Mouse (Mus musculus): ENCODE measurements at regions not wholly inside any gene's neighbourhood (a gene's known extent, or its start where the extent isn't known, plus 50 kb on each side); places are given as distances from the start of the nearest gene placed in this dataset.

GRCm38 (mm10) chr17:94424811-94425210 lies 325.0 kb downstream of the Mettl4 start:
- DNase-seq, result no peak

DNA sequence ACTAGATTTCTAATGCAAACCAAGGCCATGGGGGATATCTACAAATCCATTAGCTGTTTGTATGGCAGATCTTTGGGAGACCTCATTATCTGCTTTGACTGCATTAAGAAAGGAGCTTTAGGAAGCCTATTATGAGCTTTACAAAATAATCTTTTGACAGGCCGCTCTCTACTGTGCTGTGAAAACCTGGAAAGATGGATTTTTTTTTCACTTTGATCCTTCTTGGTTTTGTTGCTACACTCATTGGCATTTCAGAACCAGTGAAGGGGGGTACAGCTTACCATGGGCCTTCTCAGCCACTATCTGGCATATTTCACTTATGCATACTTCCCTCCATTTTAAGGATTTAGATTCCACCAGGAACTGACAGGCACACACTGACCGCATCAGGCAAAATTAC lies 366.8 kb downstream of the Mettl4 start:
- DNase-seq, result no peak

DNA sequence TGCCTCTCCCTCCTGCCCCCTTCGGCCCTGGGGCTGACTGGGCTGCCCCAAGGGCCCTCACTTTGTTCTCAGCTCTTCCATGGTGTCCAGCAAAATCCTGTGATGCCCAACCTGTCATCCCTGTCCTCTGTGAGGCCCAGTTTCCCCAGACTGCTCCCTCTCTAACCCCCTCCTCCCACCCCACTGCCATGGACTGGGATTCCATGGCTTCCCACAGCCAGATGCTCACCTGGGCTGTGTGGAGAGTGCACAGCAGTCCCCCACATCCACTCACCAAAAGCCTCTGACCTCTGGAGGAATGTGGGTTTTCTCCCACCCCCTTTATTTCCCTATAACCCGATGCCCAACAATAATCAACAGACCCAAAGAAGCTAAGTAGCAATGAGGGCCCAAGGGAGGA lies 414.1 kb downstream of the Mettl4 start:
- no peak for DNase-seq

DNA sequence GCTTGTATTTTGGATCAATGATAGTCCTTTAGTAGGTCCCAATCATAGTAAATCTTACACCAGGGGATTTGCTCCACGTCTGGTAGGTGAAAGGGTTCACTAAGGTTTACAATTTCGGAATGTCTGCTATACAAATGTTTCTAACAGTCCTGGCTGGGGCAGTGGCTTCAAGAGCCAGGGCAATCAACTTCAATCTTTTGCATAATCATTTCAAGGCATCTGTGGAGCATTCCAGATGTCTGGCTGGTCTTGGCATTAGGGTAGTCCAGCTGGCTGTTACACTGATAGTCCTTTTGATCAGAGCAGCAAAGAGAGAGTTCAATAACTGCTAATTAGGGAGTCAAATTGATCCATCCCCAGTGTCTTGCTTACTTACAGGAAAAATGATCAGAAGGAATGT lies 423.6 kb downstream of the Mettl4 start:
- DNase-seq, result no peak

- DNase-seq, result no peak
Observed at GRCm38 (mm10) chr17:94291221-94291620, 458.6 kb downstream of the Mettl4 start.

GRCm38 (mm10) chr17:94287612-94288159 lies 462.1 kb downstream of the Mettl4 start:
- no peak for DNase-seq

GRCm38 (mm10) chr17:94276851-94277250 lies 473.0 kb downstream of the Mettl4 start:
- peak; percentile 0 for DNase-seq

GRCm38 (mm10) chr17:94269756-94270155 lies 480.1 kb downstream of the Mettl4 start:
- DNase-seq, result no peak

GRCm38 (mm10) chr17:94255666-94256065 lies 494.2 kb downstream of the Mettl4 start:
- DNase-seq, result no peak

- no peak for DNase-seq
Observed at GRCm38 (mm10) chr17:94254801-94255200, 495.0 kb downstream of the Mettl4 start.

DNA sequence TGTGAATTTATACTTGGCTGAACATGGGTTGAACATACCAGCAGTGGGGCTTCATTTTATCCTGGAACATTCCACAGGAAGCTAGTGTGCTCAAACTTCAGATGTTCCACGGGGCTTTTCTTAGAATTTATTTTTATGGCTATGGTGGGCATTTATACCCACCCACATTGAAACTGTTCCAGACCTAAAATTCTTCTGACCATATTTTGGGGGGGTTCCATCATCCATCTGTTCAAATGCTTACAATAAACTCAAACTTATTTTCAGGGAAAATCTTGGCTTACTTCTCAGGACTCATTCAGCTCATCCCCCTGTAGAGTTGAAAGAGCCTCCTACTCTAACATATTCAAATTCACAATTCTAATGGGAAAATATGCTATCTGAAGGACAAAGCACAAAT lies 506.0 kb downstream of the Mettl4 start:
- DNase-seq, result no peak

- DNase-seq, result no peak
Observed at GRCm38 (mm10) chr17:94226136-94226535, 523.7 kb downstream of the Mettl4 start.

Data from cerebellum, adult 11 months (tissue).